Mouse (Mus musculus) MEL (cell line): ENCODE measurements around the gene Negr1. TPM values are rescaled to one million over a fixed set of nuclear protein-coding genes. Genes with fewer than 3 reads are reported as not detected.

Experiments
- DNase-seq: peaks from one replicate; pipeline ENCODE4 v3.0.0; 2011; ENCODE audit warnings: low read depth, low spot score
- H3K27ac ChIP-seq: 2 replicates; pipeline ENCODE4 v1.5.1; 2012; ENCODE audit warnings: low read depth, mild to moderate bottlenecking, control low read depth, low read length, moderate library complexity; ENCODE audit not compliant: control insufficient read depth
- H3K27me3 ChIP-seq, 2 experiments: fragments of 150-350 bp in 1 of 2; sonication (generic) in 1 of 2; 2 replicates each; pipeline ENCODE4 v1.6.1; 2012; ENCODE audit warnings: low read length in 2 of 2, mild to moderate bottlenecking in 2 of 2, improper control_type of control experiment in 1 of 2, moderate library complexity in 1 of 2; ENCODE audit not compliant: insufficient read depth in 2 of 2, control insufficient read depth in 1 of 2
- H3K36me3 ChIP-seq, 2 experiments: 2 replicates each; pipeline ENCODE4 v1.6.1; 2012 to 2014; ENCODE audit warnings: low read length in 2 of 2, improper control_type of control experiment in 1 of 2, inconsistent platforms in 1 of 2, mild to moderate bottlenecking in 1 of 2; ENCODE audit not compliant: insufficient read depth in 2 of 2, control insufficient read depth in 1 of 2
- H3K4me1 ChIP-seq, 2 experiments: fragments of 150-350 bp in 1 of 2; sonication (generic) in 1 of 2; 2 replicates each; pipeline ENCODE4 v1.6.1; 2012; ENCODE audit warnings: low read length in 2 of 2, improper control_type of control experiment in 1 of 2, mild to moderate bottlenecking in 1 of 2; ENCODE audit not compliant: insufficient read depth in 2 of 2, control insufficient read depth in 1 of 2
- H3K4me3 ChIP-seq, 2 experiments: fragments of 150-350 bp in 1 of 2; sonication (generic) in 1 of 2; 2 replicates each; pipeline ENCODE4 v1.5.1; 2012; ENCODE audit warnings: low read depth in 2 of 2, low read length in 2 of 2, mild to moderate bottlenecking in 2 of 2, moderate library complexity in 2 of 2, control low read depth in 1 of 2, improper control_type of control experiment in 1 of 2; ENCODE audit not compliant: control insufficient read depth in 1 of 2, insufficient read depth in 1 of 2
- H3K79me2 ChIP-seq: 2 replicates; pipeline ENCODE4 v1.6.1; 2012; ENCODE audit warnings: mild to moderate bottlenecking, low read length, moderate library complexity; ENCODE audit not compliant: control insufficient read depth, poor library complexity, insufficient read depth
- H3K9ac ChIP-seq: 2 replicates; pipeline ENCODE4 v1.6.1; 2012; ENCODE audit warnings: low read depth, mild to moderate bottlenecking, control low read depth, low read length, moderate library complexity; ENCODE audit not compliant: control insufficient read depth, poor library complexity, severe bottlenecking
- H3K9me3 ChIP-seq: fragments of 150-350 bp; sonication (generic); replicated peaks from 2 replicates; pipeline ENCODE4 v1.6.1; 2012; ENCODE audit warnings: mild to moderate bottlenecking, low read length, improper control_type of control experiment, moderate library complexity; ENCODE audit not compliant: insufficient read depth
- CHD1 ChIP-seq: IDR thresholded peaks from 2 replicates; pipeline ENCODE4 v1.6.1; 2012; ENCODE audit warnings: low read depth, mild to moderate bottlenecking, inconsistent platforms, low read length, improper control_type of control experiment
- CHD2 ChIP-seq: IDR thresholded peaks from 2 replicates; pipeline ENCODE4 v1.6.1; 2011; ENCODE audit warnings: low read length, improper control_type of control experiment
- ELF1 ChIP-seq: IDR thresholded peaks from 2 replicates; pipeline ENCODE4 v1.6.1; 2014; ENCODE audit warnings: low read depth, mild to moderate bottlenecking, inconsistent platforms, low read length, improper control_type of control experiment, moderate library complexity
- EP300 ChIP-seq, 2 experiments: IDR thresholded peaks; 2 replicates each; pipeline ENCODE4 v1.6.1; 2011; ENCODE audit warnings: improper control_type of control experiment in 2 of 2, low read length in 2 of 2, low read depth in 1 of 2, mild to moderate bottlenecking in 1 of 2
- ETS1 ChIP-seq: IDR thresholded peaks from 2 replicates; pipeline ENCODE4 v1.6.1; 2012; ENCODE audit warnings: low read depth, mild to moderate bottlenecking, inconsistent platforms, low read length, improper control_type of control experiment, moderate library complexity
- GABPA ChIP-seq: IDR thresholded peaks from 2 replicates; pipeline ENCODE4 v1.6.1; 2012; ENCODE audit warnings: low read depth, mild to moderate bottlenecking, inconsistent platforms, low read length, improper control_type of control experiment, moderate library complexity
- HCFC1 ChIP-seq: IDR thresholded peaks from 2 replicates; pipeline ENCODE4 v1.6.1; 2012; ENCODE audit warnings: low read depth, mild to moderate bottlenecking, inconsistent platforms, low read length, improper control_type of control experiment, moderate library complexity
- JUND ChIP-seq: IDR thresholded peaks from 2 replicates; pipeline ENCODE4 v1.6.1; 2011; ENCODE audit warnings: low read depth, mild to moderate bottlenecking, improper control_type of control experiment, low read length
- KAT2A ChIP-seq: conservative IDR thresholded peaks from 2 replicates; pipeline ENCODE4 v1.6.1; 2012; ENCODE audit warnings: low read depth, low read length, improper control_type of control experiment, inconsistent platforms
- MAX ChIP-seq: IDR thresholded peaks from 2 replicates; pipeline ENCODE4 v1.6.1; 2011; ENCODE audit warnings: low read length, improper control_type of control experiment
- MAZ ChIP-seq: IDR thresholded peaks from 2 replicates; pipeline ENCODE4 v1.6.1; 2012; ENCODE audit warnings: low read depth, mild to moderate bottlenecking, inconsistent platforms, low read length, improper control_type of control experiment
- NELFE ChIP-seq: IDR thresholded peaks from 2 replicates; pipeline ENCODE4 v1.6.1; 2011; ENCODE audit warnings: low read depth, low read length, improper control_type of control experiment
- NRF1 ChIP-seq: IDR thresholded peaks from 2 replicates; pipeline ENCODE4 v1.6.1; 2014; ENCODE audit warnings: low read depth, mild to moderate bottlenecking, inconsistent platforms, low read length, improper control_type of control experiment, moderate library complexity; ENCODE audit not compliant: poor library complexity, insufficient read depth, severe bottlenecking
- POLR2AphosphoS2 ChIP-seq: IDR thresholded peaks from 2 replicates; pipeline ENCODE4 v1.6.1; 2011; ENCODE audit warnings: low read length, improper control_type of control experiment
- POLR2AphosphoS5 ChIP-seq: IDR thresholded peaks from 2 replicates; pipeline ENCODE4 v1.6.1; 2012; ENCODE audit warnings: low read depth, borderline replicate concordance, mild to moderate bottlenecking, inconsistent platforms, low read length, moderate library complexity, mixed read lengths
- RAD21 ChIP-seq: IDR thresholded peaks from 2 replicates; pipeline ENCODE4 v1.6.1; 2011; ENCODE audit warnings: mild to moderate bottlenecking, low read depth, low read length, improper control_type of control experiment
- SMC3 ChIP-seq: IDR thresholded peaks from 2 replicates; pipeline ENCODE4 v1.6.1; 2011; ENCODE audit warnings: low read depth, low read length, improper control_type of control experiment
- TCF12 ChIP-seq: IDR thresholded peaks from 2 replicates; pipeline ENCODE4 v1.6.1; 2014; ENCODE audit warnings: low read depth, mild to moderate bottlenecking, inconsistent platforms, low read length, improper control_type of control experiment, moderate library complexity
- UBTF ChIP-seq: IDR thresholded peaks from 2 replicates; pipeline ENCODE4 v1.6.1; 2012; ENCODE audit warnings: low read depth, mild to moderate bottlenecking, inconsistent platforms, low read length, improper control_type of control experiment, moderate library complexity, borderline replicate concordance; ENCODE audit not compliant: insufficient read depth
- USF1 ChIP-seq: IDR thresholded peaks from 2 replicates; pipeline ENCODE4 v1.6.1; 2014; ENCODE audit warnings: low read depth, mild to moderate bottlenecking, inconsistent platforms, low read length, improper control_type of control experiment, moderate library complexity
- USF2 ChIP-seq, 2 experiments: IDR thresholded peaks; 2 replicates each; pipeline ENCODE4 v1.6.1; 2011 to 2012; ENCODE audit warnings: improper control_type of control experiment in 2 of 2, low read length in 2 of 2, borderline replicate concordance in 1 of 2, inconsistent platforms in 1 of 2, low read depth in 1 of 2, mild to moderate bottlenecking in 1 of 2; ENCODE audit not compliant: insufficient read depth in 1 of 2
- ZC3H11A ChIP-seq: IDR thresholded peaks from 2 replicates; pipeline ENCODE4 v1.6.1; 2012; ENCODE audit warnings: low read depth, mild to moderate bottlenecking, inconsistent platforms, low read length, improper control_type of control experiment
- ZMIZ1 ChIP-seq: IDR thresholded peaks from 2 replicates; pipeline ENCODE4 v1.6.1; 2012; ENCODE audit warnings: low read depth, mild to moderate bottlenecking, inconsistent platforms, low read length, improper control_type of control experiment, moderate library complexity
- polyA plus RNA-seq, 2 experiments: library from polyadenylated mRNA; stranded (reverse) in 1 of 2; unstranded in 1 of 2; fragments of >175 nt in 1 of 2; fragments of >200 nt in 1 of 2; gene quantifications; 2 replicates each; pipeline versions ENCODE4 v1.2.1 to v1.2.4; 2012; ENCODE audit warnings: low replicate concordance in 2 of 2, low read depth in 1 of 2; ENCODE audit not compliant: insufficient read length in 2 of 2, insufficient read depth in 1 of 2, missing spikeins in 1 of 2
- total RNA-seq: library from RNA; depleted of rRNA; stranded (reverse); fragments of 300-350 nt; gene quantifications from 2 replicates; pipeline ENCODE4 v1.2.3, GENCODE M21; 2012

The Negr1 gene
- total and polyA plus RNA-seq, 3 experiments, result not detected

- TF ChIP-seq ETS1, result no peak
- TF ChIP-seq ZC3H11A, result no peak
- TF ChIP-seq EP300 (IDR thresholded peaks at IDR 0.05; ENCODE audit: low read depth in 1 of 2, low read length in 2 of 2), result no peak
- TF ChIP-seq USF1, result no peak
- no peak for TF ChIP-seq POLR2AphosphoS2
- TF ChIP-seq NRF1, result no peak
- no peak for TF ChIP-seq RAD21
- no peak for TF ChIP-seq SMC3
- no peak for TF ChIP-seq ELF1
- TF ChIP-seq UBTF, result no peak
- TF ChIP-seq KAT2A, result no peak
- no peak overlapping the region for H3K9ac ChIP-seq
These were observed 322.3 kb downstream of the Negr1 start for GRCm38 (mm10) chr3:156883873-156884272.

GRCm38 (mm10) chr3:156885689-156886088 lies 324.1 kb downstream of the Negr1 start:
- Histone ChIP-seq H3K79me2 (no peaks in the 10 kb centered on the region), H3K36me3 (no peaks in the 10 kb centered on the region), H3K4me3 (no peak overlapping the region), H3K27ac (no peak overlapping the region), H3K9ac (no peak overlapping the region), H3K27me3 (no peaks in the 10 kb centered on the region), H3K4me1 (no peaks in the 10 kb centered on the region), H3K9me3 (no peaks in the 10 kb centered on the region)
- TF ChIP-seq GABPA (no peak), POLR2AphosphoS5 (no peak), USF2 (IDR thresholded peaks at IDR 0.05; ENCODE audit: borderline replicate concordance in 1 of 2, insufficient read depth in 1 of 2, low read depth in 1 of 2, low read length in 2 of 2) (no peak), ELF1 (no peak), HCFC1 (no peak), NRF1 (no peak)
- no peak for DNase-seq

More at GRCm38 (mm10) chr3:156883873-156884272, 322.3 kb downstream of the Negr1 start:
- Histone ChIP-seq H3K27me3 (no peaks in the 10 kb centered on the region), H3K36me3 (no peaks in the 10 kb centered on the region), H3K4me1 (no peaks in the 10 kb centered on the region), H3K27ac (no peak overlapping the region), H3K4me3 (no peak overlapping the region), H3K9me3 (no peaks in the 10 kb centered on the region), H3K79me2 (no peaks in the 10 kb centered on the region)
- DNase-seq, result no peak

GRCm38 (mm10) chr3:156886915-156887314 lies 325.3 kb downstream of the Negr1 start:
- no peak for TF ChIP-seq UBTF
- TF ChIP-seq ZC3H11A, result no peak
- TF ChIP-seq ZMIZ1, result no peak
- TF ChIP-seq CHD2, result no peak
- no peak for TF ChIP-seq TCF12
- no peak for TF ChIP-seq JUND
- no peak for TF ChIP-seq MAX
- TF ChIP-seq MAZ, result no peak
- TF ChIP-seq KAT2A, result no peak
- TF ChIP-seq EP300 (IDR thresholded peaks at IDR 0.05; ENCODE audit: low read depth in 1 of 2, low read length in 2 of 2), result no peak
- no peak for TF ChIP-seq CHD1
- no peak for TF ChIP-seq NELFE

More at GRCm38 (mm10) chr3:156886915-156887314, 325.3 kb downstream of the Negr1 start:
- H3K4me1 ChIP-seq, result no peaks in the 10 kb centered on the region
- H3K9me3 ChIP-seq, result no peaks in the 10 kb centered on the region
- H3K27ac ChIP-seq, result no peak overlapping the region
- H3K79me2 ChIP-seq, result no peaks in the 10 kb centered on the region
- H3K4me3 ChIP-seq, result no peak overlapping the region
- no peaks in the 10 kb centered on the region for H3K36me3 ChIP-seq
- DNase-seq, result no peak
- H3K9ac ChIP-seq, result no peak overlapping the region
- no peaks in the 10 kb centered on the region for H3K27me3 ChIP-seq
